Mouse (Mus musculus) adrenal gland, adult 8-10 months (tissue): Measurements from ENCODE around the gene Ston1. TPM values are rescaled to one million over a fixed set of nuclear protein-coding genes. Genes with fewer than 3 reads are reported as not detected.

Experiments
- DNase-seq: peaks from one replicate; pipeline ENCODE4 v3.0.0; 2022
- total RNA-seq, 4 experiments: library from RNA; stranded (reverse); gene quantifications; 2 replicates each; pipeline ENCODE4 v1.2.4; 2022

Ston1 gene
- total RNA-seq, 4 experiments from 2014 or later: 32.2 to 49.3 (median 41.6) TPM

DNA sequence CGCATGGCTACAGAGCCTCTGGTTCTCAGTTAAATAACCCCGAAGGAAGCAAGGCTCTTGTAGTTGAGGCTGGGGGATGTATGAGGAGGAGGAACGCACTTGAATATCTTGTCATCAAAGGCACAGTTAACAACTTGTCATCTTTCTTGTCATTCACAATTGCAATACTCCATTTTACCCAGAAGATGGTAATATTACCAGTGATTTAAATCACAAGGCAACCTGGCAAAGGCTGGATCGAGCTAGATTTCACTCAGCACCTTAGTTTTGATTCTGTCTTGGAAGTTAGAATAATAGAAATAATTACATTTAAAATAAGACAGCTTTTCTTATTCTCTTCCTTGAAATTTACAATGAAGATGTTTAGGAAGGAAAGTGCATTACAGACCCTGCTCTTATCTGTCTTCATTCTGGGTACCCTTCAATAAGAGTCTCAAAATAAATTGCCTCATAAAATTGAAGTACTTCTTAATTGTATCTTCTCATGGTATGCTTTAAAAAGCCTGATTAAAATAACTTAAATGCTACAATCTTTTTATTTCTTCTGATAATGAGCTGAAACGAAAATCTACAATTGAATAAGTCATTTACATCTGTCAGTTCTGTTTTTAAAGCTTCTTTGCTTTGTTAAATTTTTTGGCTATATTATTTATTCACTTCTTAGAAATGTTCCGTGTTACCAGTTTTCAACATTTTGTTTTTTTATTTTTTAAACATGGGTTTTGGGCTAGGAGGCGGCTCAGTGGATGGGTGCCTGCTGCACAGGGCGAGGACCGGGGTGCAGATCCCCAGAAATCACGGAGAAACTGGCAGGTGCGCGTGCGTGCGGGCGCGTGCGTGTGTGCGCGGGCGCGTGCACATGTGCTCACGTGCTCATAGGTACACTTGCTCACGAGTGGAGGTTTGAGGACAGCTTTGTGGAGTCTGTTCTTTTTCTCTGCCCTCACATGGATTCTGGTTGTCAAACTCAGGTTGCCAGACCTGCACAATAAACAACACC, 78.1 kb downstream of the Ston1 start:
- DNase-seq: no peak

- DNase-seq: no peak
Observed at GRCm38 (mm10) chr17:88688226-88688625, 90.7 kb downstream of the Ston1 start.

DNA sequence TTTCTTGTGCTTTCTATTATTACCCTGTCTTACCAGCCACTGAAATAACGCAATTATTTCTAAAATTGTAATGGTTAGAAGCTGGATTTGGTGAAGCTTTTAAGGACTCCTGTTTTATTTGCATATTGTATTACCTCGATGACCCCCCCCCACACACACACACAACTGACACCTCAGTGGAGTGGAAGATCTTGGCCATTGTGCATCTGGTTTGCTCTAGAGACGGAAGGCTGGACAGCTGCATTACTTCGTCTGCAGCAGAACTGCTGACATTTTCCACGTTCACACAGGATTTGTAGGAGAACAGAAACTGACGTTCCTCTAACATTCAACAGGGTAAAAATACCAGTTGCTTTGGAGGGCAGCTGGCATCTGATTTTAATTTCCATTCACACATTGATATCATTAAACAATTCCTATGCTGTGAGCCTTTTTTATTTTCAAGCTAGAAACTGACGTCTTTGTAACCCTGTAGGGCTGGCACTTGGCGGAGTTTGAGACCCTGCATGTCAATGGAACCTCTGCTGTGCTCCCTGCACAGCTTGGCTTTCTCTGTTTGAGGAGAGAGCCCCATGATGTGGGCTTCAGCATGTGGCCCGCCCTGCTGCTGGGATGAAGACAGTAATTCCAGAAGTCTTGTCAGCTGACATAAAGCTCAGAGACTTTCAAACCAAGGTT, 99.3 kb downstream of the Ston1 start:
- no peak for DNase-seq

- no peak for DNase-seq
Observed at GRCm38 (mm10) chr17:88700901-88701300, 103.4 kb downstream of the Ston1 start.

GRCm38 (mm10) chr17:88702345-88702744, 104.9 kb downstream of the Ston1 start:
- no peak for DNase-seq

DNA sequence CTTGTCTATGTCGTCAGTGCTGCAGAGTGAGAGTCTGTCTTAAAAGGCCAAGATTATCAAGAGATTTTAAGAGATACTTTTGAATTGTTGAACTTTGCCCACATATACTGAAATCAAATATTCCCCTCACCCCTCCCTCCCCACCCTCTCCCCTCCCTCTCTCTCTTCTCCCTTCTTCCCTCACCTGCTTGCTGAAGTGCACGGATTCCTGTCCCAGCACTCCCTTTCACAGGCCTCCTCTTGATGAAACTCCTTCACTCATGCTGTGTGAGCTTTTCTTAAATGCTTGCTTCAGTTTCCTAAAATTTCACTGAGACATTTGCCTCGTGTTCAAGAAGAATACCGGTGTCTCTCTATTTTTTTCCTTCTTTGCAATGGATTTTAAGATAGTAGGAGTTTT, 105.6 kb downstream of the Ston1 start:
- no peak for DNase-seq

- no peak for DNase-seq
Observed at GRCm38 (mm10) chr17:88706231-88706649, 108.8 kb downstream of the Ston1 start.

Other genes with a start within 250 kb of the Ston1 start
- 10 to 100 TPM; 15.6 to 19.5 (median 17.7) TPM for gene Foxn2, start 157.0 kb upstream of the Ston1 start, total RNA-seq
- gene Ppp1r21, start 67.6 kb upstream of the Ston1 start, total RNA-seq: 10 to 100 TPM; 44.7 to 78.6 (median 59.1) TPM
- gene Gtf2a1l, start 71.0 kb downstream of the Ston1 start, total RNA-seq: not detected
- gene Lhcgr, start 194.3 kb downstream of the Ston1 start, total RNA-seq: under 1 TPM in 3 of 4 experiments, not detected in 1; 0.08 to 0.49 (median 0.44) TPM